ENCODE assay signal across 9 mouse cellular contexts in the genomic region with DNA sequence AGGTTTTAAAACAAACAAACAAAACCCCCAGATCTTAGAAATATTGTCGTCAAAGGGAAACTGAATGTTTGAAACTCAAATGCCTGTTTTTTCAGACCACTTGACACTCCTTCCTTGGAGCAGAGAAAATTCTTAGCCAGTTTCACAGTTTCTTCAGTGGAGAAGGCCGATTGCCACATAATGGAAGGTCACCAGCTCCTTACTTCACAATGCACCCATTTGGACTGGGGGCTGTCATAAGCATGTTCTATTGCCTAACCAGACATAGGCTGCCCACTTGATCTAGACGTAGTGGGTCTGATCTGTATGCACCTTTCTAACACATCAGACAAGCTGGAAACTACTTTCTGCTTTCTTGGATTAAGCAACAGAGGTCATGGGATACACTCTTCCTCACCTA. TPM values are rescaled to one million over a fixed set of nuclear protein-coding genes. Genes with fewer than 3 reads are reported as not detected.
A peak's percentile ranks its signal among the peaks of the same experiment; 100 is the strongest.
DNase-seq lines count a peak whose midpoint lies in the region; ATAC-seq and TF ChIP-seq lines count a peak whose summit lies in the region.
"Had no signal": no experiment of that assay in that cellular context is flagged by ENCODE, and none has a peak within 500 bp of the region (broad histone marks: within the 10 kb centered on the region; RNA-seq: fewer than 3 reads in every experiment).

No protein-coding gene starts in this region.

- peaks cover 5% of the 10 kb centered on the region for H3K27me3 ChIP-seq in CH12.LX (replicated peaks)
- H3K27me3 ChIP-seq in hindbrain, embryonic 12.5 days: no peaks in the 10 kb centered on the region

- in situ Hi-C loops in CH12.LX (cut with MboI; ENCODE audit: low pct_ligation_motif_present, low pct_unique_long_range_greater_than_20kb, low sequenced_read_pairs): no loop called here

- DNase-seq in adrenal gland, postnatal 10 days: peak; percentile 39
- DNase-seq in adrenal gland, postnatal 4 days (ENCODE audit: low spot score in 2 of 2): no peak
- no peak for DNase-seq in CH12.LX (ENCODE audit: extremely low read depth)
- DNase-seq in lung, postnatal 14 days: peak; percentile 29
- DNase-seq in thymus, postnatal 14 days: no peak
- DNase-seq in embryo, embryonic 10 days (ENCODE audit: low spot score): no peak
- DNase-seq in urinary bladder, adult 18-20 months (ENCODE audit: low spot score in 2 of 2): no peak

- H3K36me3 ChIP-seq in CH12.LX (replicated peaks in 1 of 2; ENCODE audit: control insufficient read depth in 1 of 2, insufficient read depth in 1 of 2, low read length in 1 of 2): no peaks in the 10 kb centered on the region
- H3K36me3 ChIP-seq in hindbrain, embryonic 12.5 days: no peaks in the 10 kb centered on the region

- no peak for TF ChIP-seq EP300 in CH12.LX (IDR thresholded peaks at IDR 0.05; ENCODE audit: low read length)

- no peak for TF ChIP-seq POLR2A in CH12.LX (IDR thresholded peaks at IDR 0.05; ENCODE audit: low read depth, low read length)

- peaks cover 0 to 24% of the 10 kb centered on the region in 2 experiments; a peak in 2 of 4 replicates for H3K4me1 ChIP-seq in CH12.LX (ENCODE audit: control insufficient read depth in 1 of 2, insufficient read depth in 2 of 2)
- peaks cover 12% of the 10 kb centered on the region for H3K4me1 ChIP-seq in hindbrain, embryonic 12.5 days

- no peak overlapping the region for H3K4me3 ChIP-seq in CH12.LX (replicated peaks in 1 of 3; ENCODE audit: low read depth in 2 of 3, low read length in 2 of 3, poor library complexity in 1 of 3)
- no peak overlapping the region for H3K4me3 ChIP-seq in hindbrain, embryonic 12.5 days

- no peak for ATAC-seq in hindbrain, embryonic 12.5 days (ENCODE audit: low FRiP score)

- WGBS in hindbrain, embryonic 12.5 days: 42% methylated on average over 3 of the region's 3 CpGs

- no peak for TF ChIP-seq RAD21 in CH12.LX (IDR thresholded peaks at IDR 0.05; ENCODE audit: low read depth, low read length)

- no peak overlapping the region; the same call in 1 of the 2 replicates for H3K9ac ChIP-seq in CH12.LX (ENCODE audit: insufficient read depth, low read depth)
- no peak overlapping the region for H3K9ac ChIP-seq in hindbrain, embryonic 12.5 days

- no peaks in the 10 kb centered on the region for H3K9me3 ChIP-seq in CH12.LX (replicated peaks; ENCODE audit: low read length)
- no peaks in the 10 kb centered on the region for H3K9me3 ChIP-seq in hindbrain, embryonic 12.5 days (replicated peaks)
- H3K9me3 ChIP-seq: megakaryocyte, embryonic 14.5 days had no signal

- no peak for TF ChIP-seq CTCF in CH12.LX (conservative IDR thresholded peaks at IDR 0.05 in 1 of 2, IDR thresholded peaks at IDR 0.05 in 1 of 2; ENCODE audit: low read depth in 2 of 2, low read length in 2 of 2)

- H3K4me2 ChIP-seq in CH12.LX (ENCODE audit: insufficient read depth, low read depth, poor library complexity, severe bottlenecking): peak overlapping the region; percentile 88; the same call in 1 of the 2 replicates
- H3K4me2 ChIP-seq in hindbrain, embryonic 12.5 days (replicated peaks): peak overlapping the region; percentile 82

- dilution Hi-C loops in CH12.LX (cut with MboI; ENCODE audit: extremely low pct_ligation_motif_present, extremely low pct_unique_long_range_greater_than_20kb, low sequenced_read_pairs): no loop called here

- no peak overlapping the region for H3K27ac ChIP-seq in CH12.LX (ENCODE audit: insufficient read depth, low read depth)
- H3K27ac ChIP-seq in hindbrain, embryonic 12.5 days: no peak overlapping the region

- no peaks in the 10 kb centered on the region for H3K79me2 ChIP-seq in CH12.LX (replicated peaks; ENCODE audit: control insufficient read depth, extremely low read depth, insufficient read depth, poor library complexity, severe bottlenecking)

TF ChIP-seq in CH12.LX, 34 proteins besides CTCF, POLR2A, EP300 and RAD21:
- TF ChIP-seq SIN3A (IDR thresholded peaks at IDR 0.05; ENCODE audit: low read length): no peak
- no peak for TF ChIP-seq POLR2AphosphoS2 (IDR thresholded peaks at IDR 0.05; ENCODE audit: low read depth, low read length)
- TF ChIP-seq TBP (conservative IDR thresholded peaks at IDR 0.05; ENCODE audit: low read depth, low read length): no peak
- no peak for TF ChIP-seq TCF12 (IDR thresholded peaks at IDR 0.05; ENCODE audit: low read depth, low read length)
- TF ChIP-seq USF2 (conservative IDR thresholded peaks at IDR 0.05; ENCODE audit: low read depth, low read length): no peak
- TF ChIP-seq HCFC1 (IDR thresholded peaks at IDR 0.05; ENCODE audit: low read depth, low read length): no peak
- no peak for TF ChIP-seq MAZ (IDR thresholded peaks at IDR 0.05; ENCODE audit: low read depth, low read length)
- no peak for TF ChIP-seq MEF2A (IDR thresholded peaks at IDR 0.05; ENCODE audit: borderline replicate concordance, low read depth, low read length)
- TF ChIP-seq CHD2 (IDR thresholded peaks at IDR 0.05; ENCODE audit: low read length): no peak
- TF ChIP-seq JUN (IDR thresholded peaks at IDR 0.05; ENCODE audit: insufficient read depth, low read depth, low read length): no peak
- no peak for TF ChIP-seq ZNF384 (IDR thresholded peaks at IDR 0.05; ENCODE audit: low read depth, low read length)
- TF ChIP-seq NELFE (IDR thresholded peaks at IDR 0.05; ENCODE audit: low read depth, low read length): no peak
- no peak for TF ChIP-seq E2F4 (IDR thresholded peaks at IDR 0.05; ENCODE audit: insufficient replicate concordance, low read depth, low read length)
- TF ChIP-seq NRF1 (IDR thresholded peaks at IDR 0.05; ENCODE audit: low read depth, low read length): no peak

RNA-seq across cellular contexts. Expression of gene Chpt1, which starts 0.6 kb away (rescaled TPM):
- 100 to 1,000 TPM; 225 to 228 TPM for total RNA-seq in adrenal gland, postnatal 10 days (2021)
- total RNA-seq in adrenal gland, postnatal 4 days (2021): 10 to 100 TPM; 69.5 to 74.7 TPM
- total RNA-seq in CH12.LX (2012; rRNA removed) (8.0 and 8.1 TPM in 2 replicates), CH12.LX (2014; rRNA removed) (8.1 and 10.0 TPM in 2 replicates)
- 8.7 and 10.1 TPM in 2 replicates for polyA plus RNA-seq in CH12.LX (2012; ENCODE audit: insufficient read length, low read depth)
- polyA plus RNA-seq in hindbrain, embryonic 12.5 days (2016; fragmentation: Nextera tagmentation; extraction: Ambion mirVana): 23.7 and 25.0 TPM in 2 replicates

RNA-seq across cellular contexts. Expression of gene Sycp3, which starts 45.1 kb away (rescaled TPM):
- total RNA-seq in adrenal gland, postnatal 10 days (2021): 1 to 10 TPM in 1 of 2 experiments, under 1 TPM in 1; 0.82 to 1.7 TPM
- under 1 TPM; 0.54 to 0.62 TPM for total RNA-seq in adrenal gland, postnatal 4 days (2021)
- total RNA-seq in CH12.LX (2012; rRNA removed): not detected in 2 replicates
- total RNA-seq in CH12.LX (2014; rRNA removed): not detected in 2 replicates
- not detected in 2 replicates for polyA plus RNA-seq in CH12.LX (2012; ENCODE audit: insufficient read length, low read depth)
- 0.46 TPM in 1 of 2 replicates, not detected in the other for polyA plus RNA-seq in hindbrain, embryonic 12.5 days (2016; fragmentation: Nextera tagmentation; extraction: Ambion mirVana)

Comparison
In these comparisons a context has a peak if more than half of its experiments do, and no peak if none do; other contexts are left out.
1. DNase-seq: peak in adrenal gland, postnatal 10 days (single experiment) and lung, postnatal 14 days (single experiment); none in adrenal gland, postnatal 4 days (0 of 2), CH12.LX (single experiment), thymus, postnatal 14 days (single experiment), embryo, embryonic 10 days (single experiment) and urinary bladder, adult 18-20 months (0 of 2).
2. RNA of gene Chpt1, which starts 0.6 kb away (total RNA-seq): 225 to 228 TPM in adrenal gland, postnatal 10 days and 69.5 to 74.7 TPM in adrenal gland, postnatal 4 days; 8.0 to 10.0 TPM in CH12.LX; every median in the first group is over 4 times any median in the second.